Mouse (Mus musculus): ENCODE measurements around the gene Tunar. TPM values are rescaled to one million over a fixed set of nuclear protein-coding genes. Genes with fewer than 3 reads are reported as not detected.

The Tunar gene
- polyA plus RNA-seq, 1 experiment from 2014 or later = 1.9 TPM

DNA sequence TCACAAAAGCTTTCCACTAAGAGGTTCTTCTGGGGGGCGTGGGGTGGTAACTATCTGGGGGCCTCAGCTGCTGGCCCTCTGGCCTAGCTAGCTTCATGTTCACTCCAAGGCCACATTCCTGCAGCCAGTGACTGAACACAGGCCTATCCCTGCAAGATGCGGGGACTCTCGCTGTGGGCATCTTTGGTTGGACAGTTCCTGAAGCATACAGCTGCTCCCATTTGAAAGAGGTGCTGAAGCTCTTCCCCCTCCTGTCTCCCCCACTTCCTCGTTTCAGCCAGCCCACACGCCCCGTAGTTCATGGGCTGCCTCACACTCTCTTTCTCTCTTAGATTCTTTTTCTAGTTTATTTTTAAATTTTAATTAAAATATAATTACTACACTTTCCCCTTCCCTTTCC is 72.3 kb downstream of the Tunar start:
- H3K36me3 ChIP-seq = no peaks in the 10 kb centered on the region
- no peaks in the 10 kb centered on the region for H3K27me3 ChIP-seq
- H3K9ac ChIP-seq (replicated peaks) = no peak overlapping the region
- no peaks in the 10 kb centered on the region for H3K4me1 ChIP-seq
- no peak overlapping the region for H3K4me2 ChIP-seq (replicated peaks)
- no peaks in the 10 kb centered on the region for H3K9me3 ChIP-seq
- no peak for ATAC-seq (ENCODE audit: low FRiP score, low read depth)
- 80% methylated on average over 6 of the region's 6 CpGs for WGBS
- no peak overlapping the region for H3K4me3 ChIP-seq
- no peak overlapping the region for H3K27ac ChIP-seq (replicated peaks)

DNA sequence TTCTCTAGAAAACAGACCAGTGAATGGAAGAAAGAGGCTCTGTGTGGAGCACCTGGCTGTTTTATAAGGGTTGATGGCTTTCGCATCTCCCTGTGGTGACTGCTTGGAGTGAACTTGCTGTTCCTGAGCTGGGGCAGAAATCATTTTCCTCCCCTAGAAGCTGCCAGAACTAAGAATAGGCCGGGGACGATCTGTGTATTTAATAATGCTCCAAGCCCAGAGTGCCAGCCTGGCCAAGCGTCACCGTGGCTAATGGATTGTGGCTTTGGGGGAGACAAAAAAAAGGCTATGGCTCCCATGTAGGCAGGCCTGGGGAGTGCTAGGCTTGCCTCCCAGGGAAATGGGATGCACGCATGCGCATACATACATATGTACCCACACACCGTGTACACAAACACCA is 80.2 kb downstream of the Tunar start:
- no peak overlapping the region for H3K27ac ChIP-seq (replicated peaks)
- ATAC-seq (ENCODE audit: low FRiP score, low read depth) = no peak
- H3K9ac ChIP-seq (replicated peaks) = no peak overlapping the region
- no peak overlapping the region for H3K4me2 ChIP-seq (replicated peaks)
- WGBS = 84% methylated on average over 8 of the region's 8 CpGs
- no peak overlapping the region for H3K4me3 ChIP-seq
- no peaks in the 10 kb centered on the region for H3K4me1 ChIP-seq
- H3K27me3 ChIP-seq = no peaks in the 10 kb centered on the region
- no peaks in the 10 kb centered on the region for H3K9me3 ChIP-seq
- H3K36me3 ChIP-seq = no peaks in the 10 kb centered on the region

DNA sequence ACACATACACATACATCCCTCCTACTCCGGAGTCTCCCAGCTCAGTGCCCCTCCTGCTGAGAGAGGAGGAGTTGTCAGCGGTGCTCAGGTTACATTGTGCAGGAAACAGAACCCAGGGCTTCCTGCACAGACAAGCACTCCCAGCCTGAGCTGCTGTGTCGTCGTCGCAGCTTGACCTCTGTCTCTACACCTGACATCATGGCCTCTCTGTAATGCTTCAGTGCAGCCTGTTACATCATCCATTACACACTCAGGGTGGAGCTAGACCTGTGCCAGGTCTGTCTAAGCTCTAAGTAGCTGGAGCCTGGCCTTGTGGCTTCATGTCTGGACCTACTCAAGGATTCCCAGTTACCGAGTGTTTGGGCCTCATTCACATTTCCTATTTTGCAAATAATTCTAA is 86.8 kb downstream of the Tunar start:
- H3K4me3 ChIP-seq = no peak overlapping the region
- H3K9me3 ChIP-seq = no peaks in the 10 kb centered on the region
- no peaks in the 10 kb centered on the region for H3K36me3 ChIP-seq
- no peak for ATAC-seq (ENCODE audit: low FRiP score, low read depth)
- H3K27ac ChIP-seq (replicated peaks) = no peak overlapping the region
- no peaks in the 10 kb centered on the region for H3K4me1 ChIP-seq
- H3K4me2 ChIP-seq (replicated peaks) = no peak overlapping the region
- no peaks in the 10 kb centered on the region for H3K27me3 ChIP-seq
- H3K9ac ChIP-seq (replicated peaks) = no peak overlapping the region
- 62% methylated on average over 6 of the region's 6 CpGs for WGBS

DNA sequence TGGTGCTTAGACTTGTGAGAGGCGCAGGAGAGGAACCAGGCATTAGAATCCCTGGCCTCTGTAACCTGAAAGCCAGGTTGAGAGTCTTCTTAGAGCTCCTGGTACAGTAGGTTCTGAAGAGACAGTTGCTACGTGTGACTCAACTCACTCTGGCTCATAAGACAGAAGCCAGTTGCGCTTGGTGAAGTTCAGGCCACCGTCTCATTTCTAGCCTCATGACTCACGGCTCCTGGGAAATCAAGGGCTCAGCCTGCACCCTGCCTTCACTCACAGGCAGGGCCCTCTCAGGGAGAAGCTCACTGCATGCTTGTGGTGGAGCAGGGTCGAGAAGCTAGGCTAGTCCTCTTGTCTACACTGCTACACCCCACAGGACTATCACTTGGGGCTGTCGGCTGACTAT is 92.9 kb downstream of the Tunar start:
- no peaks in the 10 kb centered on the region for H3K36me3 ChIP-seq
- WGBS = 73% methylated on average over 7 of the region's 7 CpGs

DNA sequence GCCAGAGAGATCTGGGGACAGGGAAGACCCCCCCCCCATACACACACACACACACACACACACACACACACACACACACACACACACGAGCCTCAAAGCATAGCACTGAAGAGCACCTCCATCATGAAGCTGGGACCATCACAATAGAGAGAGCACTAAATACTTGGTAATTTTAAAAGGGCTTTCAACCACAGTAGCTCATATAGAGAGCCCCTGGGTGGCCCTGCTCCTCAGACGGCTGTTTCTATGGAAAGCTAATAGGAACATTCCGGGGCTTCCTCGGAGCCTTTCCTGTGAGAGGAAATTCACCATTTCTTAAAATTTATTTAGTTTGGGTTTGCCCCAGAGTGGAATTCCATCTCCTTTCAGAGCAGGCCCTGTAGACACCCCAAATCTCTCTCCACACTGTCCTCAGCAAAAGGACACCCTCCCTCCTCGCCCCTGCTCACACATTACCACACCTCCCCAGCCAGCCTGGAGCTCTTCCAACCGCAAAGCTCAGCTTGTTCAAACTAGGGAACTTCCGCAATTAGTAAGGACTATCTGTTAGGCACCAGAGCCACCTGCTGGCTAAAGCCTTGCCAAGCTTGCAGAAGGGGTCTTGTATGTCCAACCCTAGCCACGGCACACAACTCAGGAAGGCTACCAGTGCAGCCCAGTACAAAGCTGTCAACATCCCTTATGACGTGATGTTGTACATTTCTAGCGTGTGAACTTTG is 93.5 kb downstream of the Tunar start:
- Histone ChIP-seq H3K36me3 (no peaks in the 10 kb centered on the region), H3K27me3 (no peaks in the 10 kb centered on the region), H3K9ac (replicated peaks) (no peak overlapping the region), H3K4me2 (replicated peaks) (no peak overlapping the region), H3K27ac (replicated peaks) (no peak overlapping the region), H3K4me3 (no peak overlapping the region), H3K4me1 (0 out of 2 replicates have a peak, but pooled peaks cover 2% of the 10 kb centered on the region), H3K9me3 (no peaks in the 10 kb centered on the region)
- ATAC-seq (ENCODE audit: low FRiP score, low read depth) = peak; percentile 54
- WGBS = 28% methylated on average over 10 of the region's 10 CpGs

More for the DNA sequence above, 92.9 kb downstream of the Tunar start:
- no peak overlapping the region for H3K9ac ChIP-seq (replicated peaks)
- H3K4me3 ChIP-seq = no peak overlapping the region
- no peaks in the 10 kb centered on the region for H3K27me3 ChIP-seq
- H3K4me2 ChIP-seq (replicated peaks) = no peak overlapping the region
- H3K4me1 ChIP-seq = 0 out of 2 replicates have a peak, but pooled peaks cover 2% of the 10 kb centered on the region
- no peak for ATAC-seq (ENCODE audit: low FRiP score, low read depth)
- H3K27ac ChIP-seq (replicated peaks) = no peak overlapping the region
- H3K9me3 ChIP-seq = no peaks in the 10 kb centered on the region

DNA sequence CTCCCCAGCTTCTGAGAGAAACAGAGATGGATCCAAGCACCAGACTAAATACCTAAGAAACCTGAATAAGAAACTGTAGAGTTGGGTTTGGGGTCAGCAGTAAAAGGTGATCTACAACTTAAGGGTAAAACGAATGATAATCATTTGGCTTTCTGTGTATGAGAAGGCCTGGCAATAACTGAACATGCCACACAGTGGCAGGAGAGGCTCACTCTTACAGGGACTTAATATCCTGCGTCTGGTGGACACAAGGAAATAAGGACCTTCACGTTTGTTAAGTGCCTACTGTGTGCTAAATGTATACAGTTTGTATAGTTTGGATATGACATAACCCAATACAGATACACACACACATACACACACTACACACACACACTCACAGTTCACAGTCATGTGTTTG is 98.2 kb downstream of the Tunar start:
- no peak overlapping the region for H3K27ac ChIP-seq (replicated peaks)

DNA sequence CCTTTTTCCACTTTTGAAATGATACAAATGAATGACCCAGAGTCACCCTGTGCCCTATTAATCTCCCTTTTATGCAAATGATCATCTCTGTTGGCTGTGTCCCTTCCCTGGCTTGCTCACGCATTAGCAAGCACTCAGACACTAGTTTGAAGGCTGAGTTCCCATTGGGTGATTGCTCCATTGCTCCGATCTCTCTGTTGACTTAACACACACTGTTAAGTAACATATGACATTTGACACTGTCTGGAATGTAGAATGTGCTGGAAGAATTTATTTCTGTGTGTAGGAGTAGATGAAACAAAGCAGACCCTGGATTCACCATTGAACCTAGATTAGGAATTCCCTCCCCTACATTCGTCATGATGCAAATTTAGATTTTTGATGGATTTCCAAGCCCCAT is 99.1 kb downstream of the Tunar start:
- Histone ChIP-seq H3K9ac (replicated peaks) (no peak overlapping the region), H3K27ac (replicated peaks) (no peak overlapping the region), H3K4me2 (replicated peaks) (no peak overlapping the region), H3K4me1 (no peaks in the 10 kb centered on the region), H3K9me3 (no peaks in the 10 kb centered on the region), H3K4me3 (no peak overlapping the region), H3K36me3 (no peaks in the 10 kb centered on the region), H3K27me3 (no peaks in the 10 kb centered on the region)
- ATAC-seq (ENCODE audit: low FRiP score, low read depth) = no peak
- 67% methylated on average over 3 of the region's 3 CpGs for WGBS

More for the DNA sequence above, 98.2 kb downstream of the Tunar start:
- Histone ChIP-seq H3K9ac (replicated peaks) (no peak overlapping the region), H3K4me3 (no peak overlapping the region), H3K36me3 (no peaks in the 10 kb centered on the region), H3K9me3 (no peaks in the 10 kb centered on the region), H3K4me2 (replicated peaks) (no peak overlapping the region), H3K4me1 (0 out of 2 replicates have a peak, but pooled peaks cover 2% of the 10 kb centered on the region), H3K27me3 (no peaks in the 10 kb centered on the region)
- no peak for ATAC-seq (ENCODE audit: low FRiP score, low read depth)
- WGBS = 52% methylated on average over 3 of the region's 3 CpGs

Other genes starting within 250 kb of the Tunar start
- not detected in 2 replicates for gene Tcl1b2, start 187.9 kb upstream of the Tunar start, polyA plus RNA-seq (2016; fragmentation: Nextera tagmentation; extraction: Ambion mirVana)
- gene Tcl1b1, start 174.2 kb upstream of the Tunar start, polyA plus RNA-seq (2016; fragmentation: Nextera tagmentation; extraction: Ambion mirVana) = not detected in 2 replicates
- not detected in 2 replicates for gene Tcl1b5, start 157.5 kb upstream of the Tunar start, polyA plus RNA-seq (2016; fragmentation: Nextera tagmentation; extraction: Ambion mirVana)
- gene Tcl1b3, start 142.8 kb upstream of the Tunar start, polyA plus RNA-seq (2016; fragmentation: Nextera tagmentation; extraction: Ambion mirVana) = not detected in 2 replicates
- gene Tcl1b4, start 131.9 kb upstream of the Tunar start, polyA plus RNA-seq (2016; fragmentation: Nextera tagmentation; extraction: Ambion mirVana) = not detected in 2 replicates
- not detected in 2 replicates for gene Tcl1, start 111.1 kb upstream of the Tunar start, polyA plus RNA-seq (2016; fragmentation: Nextera tagmentation; extraction: Ambion mirVana)
- gene D430019H16Rik, start 120.0 kb downstream of the Tunar start, polyA plus RNA-seq (2016; fragmentation: Nextera tagmentation; extraction: Ambion mirVana) = 7.0 TPM in 2 replicates
- 0.50 and 0.66 TPM in 2 replicates for gene Bdkrb2, start 229.4 kb downstream of the Tunar start, polyA plus RNA-seq (2016; fragmentation: Nextera tagmentation; extraction: Ambion mirVana)

Measured in midbrain, embryonic 12.5 days (tissue).